Mouse (Mus musculus) intestine, embryonic 14.5 days (tissue): ENCODE measurements around the gene Fbxw9. TPM values are rescaled to one million over a fixed set of nuclear protein-coding genes. Genes with fewer than 3 reads are reported as not detected.
"Not testable (repeated sequence)": the region's sequence is repeated elsewhere in the genome, so short reads cannot be mapped to it uniquely, and the experiment has no call there.

Experiments used
- ATAC-seq: fragments of 200-750 bp; cut with Nextera tagmentation; replicated peaks from 2 replicates; pipeline ENCODE4 v1.8.0; 2017; ENCODE audit warnings: low read depth, moderate number of reproducible peaks, moderate TSS enrichment, moderate library complexity; ENCODE audit not compliant: low FRiP score, low TSS enrichment
- DNase-seq: peaks from one replicate; pipeline ENCODE4 v3.0.0-alpha.2; 2018; ENCODE audit warnings: low spot score
- H3K27ac ChIP-seq: fragments of 300-500 bp; sonication (generic); 2 replicates; pipeline ENCODE4 v1.5.1; 2014; ENCODE audit warnings: low read depth, mild to moderate bottlenecking, control low read depth
- H3K27me3 ChIP-seq: fragments of 300-500 bp; sonication (generic); replicated peaks from 2 replicates; pipeline ENCODE4 v1.6.1; 2014; ENCODE audit warnings: low read length, control low read depth; ENCODE audit not compliant: control insufficient read depth, insufficient read depth
- H3K36me3 ChIP-seq: fragments of 300-500 bp; sonication (generic); 2 replicates; pipeline ENCODE4 v1.6.1; 2014; ENCODE audit warnings: low read length, control low read depth; ENCODE audit not compliant: control insufficient read depth, insufficient read depth
- H3K4me1 ChIP-seq: fragments of 300-500 bp; sonication (generic); replicated peaks from 2 replicates; pipeline ENCODE4 v1.6.1; 2014; ENCODE audit warnings: low read length, control low read depth, mixed read lengths; ENCODE audit not compliant: control insufficient read depth, insufficient read depth
- H3K4me2 ChIP-seq: fragments of 300-500 bp; sonication (generic); 2 replicates; pipeline ENCODE4 v1.6.1; 2014; ENCODE audit warnings: low read length
- H3K4me3 ChIP-seq: fragments of 300-500 bp; sonication (generic); 2 replicates; pipeline ENCODE4 v1.5.1; 2014; ENCODE audit warnings: low read depth, low read length, control low read depth, mixed read lengths
- H3K9ac ChIP-seq: fragments of 300-500 bp; sonication (generic); 2 replicates; pipeline ENCODE4 v1.6.1; 2014; ENCODE audit warnings: mild to moderate bottlenecking, low read length
- H3K9me3 ChIP-seq: fragments of 300-500 bp; sonication (generic); 2 replicates; pipeline ENCODE4 v1.6.1; 2016; ENCODE audit warnings: low read length, control low read depth; ENCODE audit not compliant: control insufficient read depth
- WGBS: fragments of 180-500 bp; shearing (Covaris S2); extraction: QIAGEN DNeasy Blood & Tissue Kit; methylation state at CpG from one replicate; pipeline ENCODE4 v1.1.7; 2014; 5-methylcytosine and 5-hydroxymethylcytosine counted together
- polyA plus RNA-seq: library from polyadenylated mRNA; unstranded; fragments of >200 nt; fragmentation: Nextera tagmentation; extraction: Ambion mirVana; gene quantifications from 2 replicates; pipeline ENCODE4 v1.2.1, GENCODE M21; 2014

Gene Fbxw9
- polyA plus RNA-seq, 1 experiment from 2014 or later = 26.9 TPM

DNA sequence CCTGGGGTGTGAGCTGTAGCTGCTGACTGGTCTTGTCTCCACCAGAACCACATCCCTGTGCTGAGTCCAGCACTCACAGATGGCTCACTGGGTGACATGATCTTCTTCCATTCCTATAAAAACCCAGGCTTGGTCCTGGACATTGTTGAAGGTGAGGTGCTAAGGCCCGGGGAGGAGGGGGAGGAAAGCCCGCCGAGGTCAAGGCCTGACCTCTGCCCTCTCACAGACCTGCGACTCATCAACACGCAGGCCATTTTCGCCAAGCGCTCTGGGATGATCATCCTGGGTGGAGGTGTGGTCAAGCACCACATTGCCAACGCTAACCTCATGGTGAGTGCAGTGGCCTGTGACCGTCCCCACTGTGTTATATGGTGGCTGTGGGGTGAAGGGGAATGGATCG, 14.3 kb downstream of the Fbxw9 start:
- WGBS = 68% methylated on average over 10 of the region's 10 CpGs
- DNase-seq = no peak

DNA sequence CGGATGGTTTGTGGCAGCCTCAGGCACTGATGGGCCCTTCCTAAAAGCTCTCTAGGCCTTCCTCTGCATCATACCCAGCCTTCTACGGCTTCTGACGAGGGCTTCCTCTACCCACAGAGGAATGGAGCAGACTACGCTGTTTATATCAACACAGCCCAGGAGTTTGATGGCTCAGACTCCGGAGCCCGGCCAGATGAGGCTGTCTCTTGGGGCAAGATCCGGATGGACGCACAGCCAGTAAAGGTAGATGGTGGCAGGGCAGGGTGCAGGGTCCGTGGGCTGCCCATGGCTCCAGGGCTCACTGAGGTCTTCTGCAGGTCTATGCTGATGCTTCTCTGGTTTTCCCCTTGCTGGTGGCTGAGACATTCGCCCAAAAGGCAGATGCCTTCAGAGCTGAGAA, 14.8 kb downstream of the Fbxw9 start:
- ATAC-seq (no peak), DNase-seq (no peak)
- Histone ChIP-seq H3K36me3 (peaks cover 54% of the 10 kb centered on the region), H3K27me3 (no peaks in the 10 kb centered on the region), H3K4me3 (no peak overlapping the region), H3K4me2 (no peak overlapping the region), H3K4me1 (peaks cover 2% of the 10 kb centered on the region), H3K9ac (no peak overlapping the region), H3K9me3 (no peaks in the 10 kb centered on the region), H3K27ac (no peak overlapping the region)
- 85% methylated on average over 10 of the region's 10 CpGs for WGBS

More for the DNA sequence above, 14.3 kb downstream of the Fbxw9 start:
- Histone ChIP-seq H3K4me2 (no peak overlapping the region), H3K36me3 (peaks cover 52% of the 10 kb centered on the region), H3K27ac (no peak overlapping the region), H3K9ac (no peak overlapping the region), H3K27me3 (no peaks in the 10 kb centered on the region), H3K9me3 (no peaks in the 10 kb centered on the region), H3K4me3 (no peak overlapping the region), H3K4me1 (no peaks in the 10 kb centered on the region; the same call in 1 of the 2 replicates)
- no peak for ATAC-seq

DNA sequence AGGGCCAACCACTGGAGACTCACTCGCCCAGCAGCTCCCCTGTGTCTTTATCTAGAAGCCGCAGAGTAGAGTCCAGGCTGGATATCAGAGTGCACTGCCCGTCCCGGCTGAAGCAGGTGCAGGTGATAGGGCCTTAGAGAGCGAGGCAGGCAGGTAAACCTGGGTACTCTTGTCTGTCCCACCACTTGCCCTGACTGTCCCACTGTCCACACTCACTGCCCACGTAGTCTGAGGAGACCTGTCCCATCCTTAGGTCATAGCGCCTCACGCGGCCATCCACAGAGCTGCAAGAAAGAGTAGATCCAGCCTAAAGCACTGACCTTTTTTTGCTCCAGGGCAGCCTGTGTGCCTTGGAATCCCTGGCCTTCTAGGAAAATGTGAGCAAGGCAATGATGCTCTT, 16.1 kb downstream of the Fbxw9 start:
- Histone ChIP-seq H3K4me1 (peaks cover 6% of the 10 kb centered on the region), H3K27ac (no peak overlapping the region), H3K4me3 (no peak overlapping the region), H3K9me3 (no peaks in the 10 kb centered on the region), H3K36me3 (peaks cover 54% of the 10 kb centered on the region), H3K27me3 (no peaks in the 10 kb centered on the region), H3K4me2 (no peak overlapping the region), H3K9ac (no peak overlapping the region)
- WGBS = 81% methylated on average over 9 of the region's 9 CpGs
- ATAC-seq = no peak
- DNase-seq = no peak

DNA sequence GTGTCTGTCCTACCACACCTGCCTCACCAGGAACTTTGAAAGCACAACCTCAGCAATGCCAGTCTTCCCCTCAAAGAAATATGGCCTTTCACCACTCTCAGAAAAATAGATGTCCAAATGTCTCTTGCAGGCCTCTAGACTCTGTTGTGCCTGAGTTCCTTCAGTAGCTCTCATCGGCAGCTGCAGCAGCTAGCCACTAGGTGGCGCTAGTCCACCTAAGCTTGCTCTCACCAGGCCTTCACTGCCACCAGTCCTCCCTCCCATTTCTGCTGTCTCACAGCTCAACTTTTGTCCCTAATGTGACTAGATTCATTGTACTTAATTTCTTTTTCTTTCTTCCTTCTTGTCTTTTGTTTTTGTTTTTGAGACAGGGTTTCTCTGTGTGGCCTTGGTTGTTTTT, 17.1 kb downstream of the Fbxw9 start:
- no peak overlapping the region for H3K4me3 ChIP-seq
- no peak overlapping the region for H3K9ac ChIP-seq
- DNase-seq (peak; percentile 83), ATAC-seq (no peak)
- H3K36me3 ChIP-seq = peaks cover 54% of the 10 kb centered on the region
- H3K27me3 ChIP-seq = no peaks in the 10 kb centered on the region
- H3K4me1 ChIP-seq = peaks cover 11% of the 10 kb centered on the region
- 2% methylated on average over 2 of the region's 2 CpGs for WGBS
- no peaks in the 10 kb centered on the region for H3K9me3 ChIP-seq
- no peak overlapping the region for H3K4me2 ChIP-seq
- H3K27ac ChIP-seq = no peak overlapping the region

DNA sequence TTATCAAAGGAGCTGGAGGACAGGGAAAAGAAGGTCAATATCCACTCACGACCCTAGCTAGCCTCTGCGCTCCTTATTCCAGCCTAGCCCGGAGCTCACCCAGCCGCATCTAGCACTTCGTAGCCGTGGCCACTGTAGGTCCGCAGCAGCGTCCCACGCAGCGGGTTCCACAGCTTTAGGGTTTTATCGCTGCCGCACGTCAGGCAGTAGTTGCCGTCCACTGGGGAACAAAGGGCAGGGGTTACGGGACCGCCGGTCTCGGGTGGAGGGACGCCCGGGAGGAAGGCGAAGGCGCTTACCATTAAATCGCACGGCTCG, 20.3 kb downstream of the Fbxw9 start:
- Histone ChIP-seq H3K27ac (peak overlapping the region; percentile 64), H3K36me3 (peaks cover 34% of the 10 kb centered on the region), H3K9ac (peak overlapping the region; percentile 81), H3K4me2 (peak overlapping the region; percentile 85), H3K4me3 (peak overlapping the region; percentile 92), H3K4me1 (peaks cover 16% of the 10 kb centered on the region; the same call in 1 of the 2 replicates), H3K27me3 (no peaks in the 10 kb centered on the region), H3K9me3 (no peaks in the 10 kb centered on the region)
- WGBS = under 1% methylated on average over 25 of the region's 25 CpGs
- ATAC-seq (no peak), DNase-seq (no peak)

DNA sequence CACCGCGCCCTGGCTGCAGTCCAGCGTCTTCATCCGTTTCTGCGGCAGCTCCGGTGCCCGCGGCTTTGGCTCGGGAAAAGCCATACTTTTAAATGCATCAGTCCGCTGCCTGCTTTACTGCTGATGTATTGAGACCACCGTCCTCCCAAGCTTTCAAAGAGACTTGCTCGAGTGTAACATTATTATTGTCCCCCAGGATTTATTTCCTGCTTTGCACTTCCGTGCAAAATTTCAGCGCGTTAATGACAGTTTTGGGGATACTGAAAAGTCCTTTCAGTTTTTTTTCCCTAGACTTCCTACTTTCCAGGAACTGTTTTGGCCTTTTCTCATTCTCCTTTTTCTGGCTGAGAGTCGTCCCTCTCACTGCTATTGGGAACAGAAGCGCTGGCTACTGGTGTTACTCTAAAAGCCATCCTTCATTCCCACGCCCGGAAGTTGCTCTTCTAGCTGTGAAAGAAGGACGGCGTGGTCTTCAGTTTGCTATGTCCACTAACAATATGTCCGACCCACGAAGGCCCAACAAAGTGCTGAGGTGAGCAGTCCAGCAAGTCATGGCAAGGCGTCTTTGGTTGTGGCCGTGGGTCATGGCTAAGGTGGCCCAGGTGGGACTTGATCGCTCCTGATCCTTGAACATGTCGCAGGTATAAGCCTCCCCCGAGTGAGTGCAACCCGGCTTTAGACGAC, 20.8 kb downstream of the Fbxw9 start, which contains the start of gene Wdr83os:
TSS of gene Wdr83os (plus strand) at position 209 of the 684 bp plus-strand sequence.
- peak within 1 kb of the TSS; percentile 81 for H3K9ac ChIP-seq
- peaks cover 32% of the 10 kb centered on the region for H3K36me3 ChIP-seq
- peak within 1 kb of the TSS; percentile 85 for H3K4me2 ChIP-seq
- peaks cover 16% of the 10 kb centered on the region; the same call in 1 of the 2 replicates for H3K4me1 ChIP-seq
- no peaks in the 10 kb centered on the region for H3K27me3 ChIP-seq
- DNase-seq (peak; percentile 89), ATAC-seq (peak; percentile 18)
- H3K27ac ChIP-seq = peak within 1 kb of the TSS; percentile 64
- under 1% methylated on average over 30 of the region's 30 CpGs for WGBS
- H3K4me3 ChIP-seq = peak within 1 kb of the TSS; percentile 92
- no peaks in the 10 kb centered on the region for H3K9me3 ChIP-seq

DNA sequence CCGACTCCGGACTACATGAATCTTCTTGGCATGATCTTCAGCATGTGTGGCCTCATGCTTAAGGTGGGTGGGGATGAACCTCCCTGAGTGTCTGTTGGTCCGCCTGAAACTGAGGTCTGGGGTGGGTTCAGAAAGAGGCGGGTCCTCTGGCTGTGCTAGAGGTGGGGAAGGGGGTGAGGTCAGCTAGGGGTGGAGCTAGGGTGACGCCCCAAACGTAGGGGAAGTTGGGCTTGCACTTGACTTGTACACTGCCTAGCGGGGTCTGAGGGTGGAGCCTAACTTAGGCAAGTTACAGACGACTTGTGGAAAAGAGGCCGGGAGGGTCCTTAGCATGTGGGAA, 21.3 kb downstream of the Fbxw9 start, which contains the start of gene Wdr83:
TSS of gene Wdr83 (minus strand) at position 91 of the 340 bp plus-strand sequence.
- peak within 1 kb of the TSS; percentile 85 for H3K4me2 ChIP-seq
- peaks cover 26% of the 10 kb centered on the region for H3K36me3 ChIP-seq
- DNase-seq (no peak), ATAC-seq (peak; percentile 71)
- peak within 1 kb of the TSS; percentile 81 for H3K9ac ChIP-seq
- peak within 1 kb of the TSS; percentile 64 for H3K27ac ChIP-seq
- H3K27me3 ChIP-seq = no peaks in the 10 kb centered on the region
- H3K4me3 ChIP-seq = peak within 1 kb of the TSS; percentile 92
- H3K9me3 ChIP-seq = no peaks in the 10 kb centered on the region
- H3K4me1 ChIP-seq = peaks cover 16% of the 10 kb centered on the region; the same call in 1 of the 2 replicates
- WGBS = under 1% methylated on average over 9 of the region's 9 CpGs

DNA sequence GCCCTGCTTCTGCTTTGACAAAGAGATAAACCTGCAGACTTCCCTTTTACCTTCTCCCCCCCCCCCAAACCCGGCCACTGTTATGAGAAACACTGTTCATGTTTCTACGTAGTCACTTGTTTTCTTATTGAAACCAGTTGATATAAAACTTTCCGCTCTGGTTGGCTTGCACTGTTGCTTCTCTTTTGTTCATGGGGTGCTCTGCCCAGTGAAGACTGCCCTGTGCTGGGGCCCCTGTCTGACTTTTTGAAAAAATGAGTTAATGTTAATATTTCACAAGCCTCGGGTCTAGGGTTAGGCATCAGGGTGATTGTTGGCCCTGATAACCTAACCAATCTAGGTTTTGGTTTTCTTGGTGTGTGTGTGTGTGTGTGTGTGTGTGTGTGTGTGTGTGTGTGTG, 22.3 kb downstream of the Fbxw9 start:
- 85% methylated on average over 4 of the region's 4 CpGs for WGBS
- not testable (repeated sequence) for ATAC-seq, H3K4me2 ChIP-seq, H3K9me3 ChIP-seq, H3K4me3 ChIP-seq, H3K27ac ChIP-seq, H3K27me3 ChIP-seq, H3K9ac ChIP-seq, DNase-seq
- Histone ChIP-seq H3K36me3 (peaks cover 28% of the 10 kb centered on the region), H3K4me1 (peaks cover 16% of the 10 kb centered on the region; the same call in 1 of the 2 replicates)
